Comparison of ENCODE assay signal across 15 mouse cellular contexts in genomic region chrX:10005946-10006345, GRCm38 (mm10).
DNase-seq lines count a peak whose midpoint lies in the region.
"Had no signal": no experiment of that assay in that cellular context is flagged by ENCODE, and none has a peak within 500 bp of the region (broad histone marks: within the 10 kb centered on the region; RNA-seq: fewer than 3 reads in every experiment).

No protein-coding gene starts in this region.

- intact Hi-C loops in heart, postnatal 14 days (cut with DNase I), result no loop called here

- peak; percentile 1 for DNase-seq in cerebellum, adult 9-11 months
- no peak for DNase-seq in cerebellum, postnatal 36 days
- DNase-seq in kidney, postnatal 10 days, result peak; percentile 4
- no peak for DNase-seq in kidney, postnatal 36 days
- peak; percentile 22 for DNase-seq in adipocyte (ENCODE audit: low spot score)
- DNase-seq in lung, postnatal 4 days, result no peak
- DNase-seq in heart, postnatal 14 days, result no peak
- DNase-seq: adrenal gland, adult 2 months; adrenal gland, postnatal 14 days; cerebellum, adult 11 months; cerebellum, postnatal 10 days; gastrocnemius, postnatal 25 days; heart, adult 18-20 months; heart, postnatal 10 days; heart, postnatal 4 days had no signal

Comparison
In these comparisons a context has a peak if more than half of its experiments do, and no peak if none do; other contexts are left out.
1. DNase-seq: peak in cerebellum, adult 9-11 months (single experiment), kidney, postnatal 10 days (single experiment) and adipocyte (single experiment); none in cerebellum, postnatal 36 days (0 of 2), kidney, postnatal 36 days (0 of 2), lung, postnatal 4 days (0 of 2) and heart, postnatal 14 days (0 of 2).